Mouse (Mus musculus): Measurements from ENCODE around the gene Gm45837. TPM values are rescaled to one million over a fixed set of nuclear protein-coding genes. Genes with fewer than 3 reads are reported as not detected.
A peak's percentile ranks its signal among the peaks of the same experiment; 100 is the strongest.

Gm45837 gene
- total and polyA plus RNA-seq, 2 experiments from 2014 or later: not detected

DNA sequence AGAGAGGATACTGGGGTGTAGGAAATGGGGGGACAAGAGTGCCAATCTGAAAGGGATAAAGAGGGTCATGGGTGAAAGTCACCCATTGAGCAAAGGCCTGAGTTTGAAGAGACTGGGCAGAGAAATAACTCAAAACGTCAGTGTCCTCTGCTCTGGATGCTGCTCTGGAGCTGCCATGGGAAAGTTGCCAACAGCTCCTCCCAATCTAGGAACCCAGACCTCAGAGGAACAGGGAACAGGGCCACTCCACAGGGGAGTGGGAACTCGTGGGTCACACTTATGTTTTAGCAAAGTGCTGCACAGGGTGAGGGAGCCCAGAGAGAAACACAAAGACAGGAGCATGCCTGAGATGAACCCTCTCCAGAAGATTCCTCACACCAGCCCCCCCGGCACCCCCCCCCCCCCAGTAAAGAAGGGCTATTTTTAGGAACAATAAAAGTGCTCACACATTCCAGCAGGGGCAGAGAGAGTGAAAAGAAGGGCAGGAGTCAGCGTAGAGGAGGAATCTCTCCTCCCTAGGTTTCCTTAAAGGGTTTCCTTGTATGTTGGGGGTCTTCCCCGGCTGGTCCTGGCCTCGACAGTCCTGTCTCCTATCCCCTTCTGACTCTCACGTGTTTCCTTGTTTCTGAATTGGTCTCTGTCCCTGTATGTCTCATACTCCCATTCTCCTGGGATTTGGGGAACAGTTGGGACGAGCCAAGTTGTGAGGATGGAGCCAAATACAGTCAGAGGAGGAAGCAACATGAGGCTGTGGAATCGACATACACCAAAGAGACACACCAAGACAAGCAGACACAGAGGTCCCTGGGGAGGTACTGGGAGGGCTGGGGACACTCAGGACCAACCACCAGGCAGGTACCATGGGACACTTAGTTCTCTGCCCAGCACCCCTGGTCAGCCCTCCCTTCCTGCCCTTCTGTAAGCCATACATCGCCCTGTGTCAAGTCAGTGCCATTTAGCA is 62.2 kb downstream of the Gm45837 start:
- H3K4me1 ChIP-seq (ENCODE audit: insufficient read depth, low read length): no peaks in the 10 kb centered on the region
- H3K9me3 ChIP-seq (ENCODE audit: low read length): no peaks in the 10 kb centered on the region
- DNase-seq (ENCODE audit: low spot score): no peak
- no peaks in the 10 kb centered on the region for H3K36me3 ChIP-seq (ENCODE audit: insufficient read depth, low read length)
- H3K4me2 ChIP-seq (ENCODE audit: low read depth, low read length, poor library complexity, severe bottlenecking): no peak overlapping the region
- H3K4me3 ChIP-seq (ENCODE audit: low read depth, low read length): no peak overlapping the region
- no peaks in the 10 kb centered on the region for H3K27me3 ChIP-seq (ENCODE audit: insufficient read depth, low read length)
- WGBS: 70% methylated on average over 10 of the region's 10 CpGs
- TF ChIP-seq CTCF (IDR thresholded peaks at IDR 0.05): no peak
- H3K27ac ChIP-seq (ENCODE audit: low read depth, low read length): no peak overlapping the region
- H3K9ac ChIP-seq (replicated peaks; ENCODE audit: low read length, poor library complexity, severe bottlenecking): no peak overlapping the region
- ATAC-seq (ENCODE audit: low FRiP score): 0 out of 2 replicates have a peak, but pooled peaks have one; percentile 12

DNA sequence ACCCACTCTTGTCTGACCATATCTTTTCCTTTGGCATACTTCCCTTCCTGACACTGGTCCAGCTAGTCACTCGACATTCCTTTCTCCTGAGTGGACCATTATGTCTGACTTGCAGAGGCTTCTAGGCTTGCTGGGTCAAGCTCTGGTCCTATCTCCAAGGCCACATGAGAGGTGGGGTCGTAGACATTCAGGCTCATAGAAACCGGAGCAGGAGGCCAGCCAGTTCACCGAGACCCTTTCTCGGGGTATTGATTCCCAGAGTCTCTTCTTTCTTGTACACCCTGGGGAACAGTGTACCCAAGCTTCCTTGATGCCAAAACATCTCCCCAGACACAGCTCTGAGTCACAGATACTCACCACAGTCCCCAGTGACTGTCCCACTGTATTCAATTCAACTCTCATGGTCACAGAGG is 63.7 kb downstream of the Gm45837 start:
- Histone ChIP-seq H3K36me3 (ENCODE audit: insufficient read depth, low read length) (no peaks in the 10 kb centered on the region), H3K27me3 (ENCODE audit: insufficient read depth, low read length) (no peaks in the 10 kb centered on the region), H3K4me1 (ENCODE audit: insufficient read depth, low read length) (no peaks in the 10 kb centered on the region), H3K9ac (replicated peaks; ENCODE audit: low read length, poor library complexity, severe bottlenecking) (no peak overlapping the region), H3K4me2 (ENCODE audit: low read depth, low read length, poor library complexity, severe bottlenecking) (no peak overlapping the region), H3K27ac (ENCODE audit: low read depth, low read length) (no peak overlapping the region), H3K4me3 (ENCODE audit: low read depth, low read length) (no peak overlapping the region), H3K9me3 (ENCODE audit: low read length) (no peaks in the 10 kb centered on the region)
- WGBS: 94% methylated on average over 5 of the region's 5 CpGs
- TF ChIP-seq CTCF (IDR thresholded peaks at IDR 0.05): no peak
- ATAC-seq (ENCODE audit: low FRiP score) (no peak), DNase-seq (ENCODE audit: low spot score) (no peak)

DNA sequence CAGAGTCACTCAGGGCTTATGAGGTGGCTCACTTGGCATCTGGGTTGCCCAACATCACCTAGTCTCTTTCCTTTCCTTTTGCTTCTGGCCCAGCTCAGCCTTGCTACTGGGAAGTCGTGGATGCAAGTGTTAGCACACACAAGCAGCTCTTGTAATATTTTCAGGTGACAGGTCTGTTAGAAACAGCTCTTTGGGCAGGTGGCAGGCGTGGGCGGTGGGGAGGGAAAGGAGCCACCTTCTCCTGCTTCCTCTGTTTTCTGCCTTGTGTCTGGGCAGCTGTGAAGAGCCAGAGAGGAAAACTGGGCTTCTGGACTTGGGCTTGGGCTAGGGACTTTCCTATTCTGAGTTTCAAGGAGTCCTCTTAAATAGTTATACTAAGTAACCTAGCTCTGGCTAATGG is 65.3 kb downstream of the Gm45837 start:
- no peak for ATAC-seq (ENCODE audit: low FRiP score)
- Histone ChIP-seq H3K27ac (ENCODE audit: low read depth, low read length) (no peak overlapping the region), H3K4me1 (ENCODE audit: insufficient read depth, low read length) (no peaks in the 10 kb centered on the region), H3K4me3 (ENCODE audit: low read depth, low read length) (no peak overlapping the region), H3K9me3 (ENCODE audit: low read length) (no peaks in the 10 kb centered on the region), H3K4me2 (ENCODE audit: low read depth, low read length, poor library complexity, severe bottlenecking) (no peak overlapping the region), H3K9ac (replicated peaks; ENCODE audit: low read length, poor library complexity, severe bottlenecking) (no peak overlapping the region), H3K36me3 (ENCODE audit: insufficient read depth, low read length) (no peaks in the 10 kb centered on the region), H3K27me3 (ENCODE audit: insufficient read depth, low read length) (no peaks in the 10 kb centered on the region)
- no peak for TF ChIP-seq CTCF (IDR thresholded peaks at IDR 0.05)
- no peak for DNase-seq (ENCODE audit: low spot score)
- WGBS: 83% methylated on average over 3 of the region's 3 CpGs

DNA sequence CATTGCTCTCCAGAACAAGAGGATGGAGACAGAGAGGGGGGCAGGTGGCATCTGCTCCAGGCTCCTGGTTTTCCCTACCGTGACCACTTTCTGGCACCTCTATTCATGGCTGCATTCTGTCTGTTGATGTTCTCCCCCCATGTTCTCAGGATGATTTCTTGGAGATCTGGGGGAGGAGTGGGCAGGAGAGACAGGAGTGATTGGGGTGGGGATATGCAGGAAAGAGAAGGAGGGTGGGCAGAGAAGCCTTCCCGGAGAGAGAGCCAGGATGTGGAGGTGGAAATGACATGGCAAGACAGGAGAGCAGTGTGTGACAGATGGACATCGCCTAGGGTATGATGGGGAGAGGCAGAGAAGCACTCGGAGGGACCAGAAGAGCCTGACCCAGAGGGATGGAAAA is 65.8 kb downstream of the Gm45837 start:
- TF ChIP-seq CTCF (IDR thresholded peaks at IDR 0.05): no peak
- ATAC-seq (ENCODE audit: low FRiP score) (no peak), DNase-seq (ENCODE audit: low spot score) (no peak)
- H3K4me3 ChIP-seq (ENCODE audit: low read depth, low read length): no peak overlapping the region
- no peak overlapping the region for H3K27ac ChIP-seq (ENCODE audit: low read depth, low read length)
- H3K4me1 ChIP-seq (ENCODE audit: insufficient read depth, low read length): no peaks in the 10 kb centered on the region
- H3K4me2 ChIP-seq (ENCODE audit: low read depth, low read length, poor library complexity, severe bottlenecking): no peak overlapping the region
- H3K9me3 ChIP-seq (ENCODE audit: low read length): no peaks in the 10 kb centered on the region
- no peak overlapping the region for H3K9ac ChIP-seq (replicated peaks; ENCODE audit: low read length, poor library complexity, severe bottlenecking)
- H3K27me3 ChIP-seq (ENCODE audit: insufficient read depth, low read length): no peaks in the 10 kb centered on the region
- no peaks in the 10 kb centered on the region for H3K36me3 ChIP-seq (ENCODE audit: insufficient read depth, low read length)
- 78% methylated on average over 4 of the region's 4 CpGs for WGBS

DNA sequence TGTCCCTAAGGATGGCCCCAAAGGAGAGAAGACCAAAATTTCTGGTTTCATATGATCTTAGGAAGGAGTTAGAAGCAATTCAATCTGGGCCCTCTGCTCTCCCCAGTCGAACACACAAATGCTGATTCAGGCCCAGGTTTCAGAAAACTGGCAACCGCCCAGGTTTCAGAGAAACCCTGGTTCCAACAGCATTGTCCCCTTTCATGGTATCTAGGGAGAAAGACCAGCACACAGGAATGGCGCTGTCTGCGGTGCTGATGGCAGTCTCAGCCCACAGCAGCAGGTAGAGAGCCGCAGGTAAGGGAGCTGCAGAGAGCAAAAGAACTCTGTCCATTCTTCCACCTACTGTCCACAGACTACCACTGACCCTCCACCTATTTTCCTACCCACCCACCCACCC is 66.5 kb downstream of the Gm45837 start:
- Histone ChIP-seq H3K36me3 (ENCODE audit: insufficient read depth, low read length) (no peaks in the 10 kb centered on the region), H3K9me3 (ENCODE audit: low read length) (no peaks in the 10 kb centered on the region), H3K4me1 (ENCODE audit: insufficient read depth, low read length) (no peaks in the 10 kb centered on the region), H3K27me3 (ENCODE audit: insufficient read depth, low read length) (no peaks in the 10 kb centered on the region), H3K4me3 (ENCODE audit: low read depth, low read length) (no peak overlapping the region), H3K9ac (replicated peaks; ENCODE audit: low read length, poor library complexity, severe bottlenecking) (no peak overlapping the region), H3K4me2 (ENCODE audit: low read depth, low read length, poor library complexity, severe bottlenecking) (no peak overlapping the region), H3K27ac (ENCODE audit: low read depth, low read length) (no peak overlapping the region)
- ATAC-seq (ENCODE audit: low FRiP score) (no peak), DNase-seq (ENCODE audit: low spot score) (peak; percentile 29)
- TF ChIP-seq CTCF (IDR thresholded peaks at IDR 0.05): no peak
- WGBS: 55% methylated on average over 5 of the region's 5 CpGs

DNA sequence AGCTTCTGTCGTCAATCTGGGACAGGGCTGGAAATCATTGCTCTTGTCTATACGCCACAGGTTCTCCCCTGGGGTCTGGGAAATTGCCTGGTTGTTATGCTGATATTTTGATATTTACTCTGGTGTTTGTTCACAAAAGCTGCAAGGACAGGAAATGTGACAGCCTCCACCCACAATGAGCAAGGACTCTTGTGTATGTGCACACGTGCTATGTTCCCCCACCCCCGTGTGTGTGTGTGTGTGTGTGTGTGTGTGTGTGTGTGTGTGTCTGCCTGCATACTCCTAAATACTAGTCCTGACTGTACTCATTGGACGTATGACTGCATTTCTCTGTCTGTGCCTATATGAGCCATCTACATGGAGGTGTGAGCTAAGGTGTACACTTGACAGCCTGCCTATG is 67.4 kb downstream of the Gm45837 start:
- no peak for TF ChIP-seq CTCF (IDR thresholded peaks at IDR 0.05)
- no peak overlapping the region for H3K9ac ChIP-seq (replicated peaks; ENCODE audit: low read length, poor library complexity, severe bottlenecking)
- H3K4me2 ChIP-seq (ENCODE audit: low read depth, low read length, poor library complexity, severe bottlenecking): no peak overlapping the region
- H3K27me3 ChIP-seq (ENCODE audit: insufficient read depth, low read length): no peaks in the 10 kb centered on the region
- DNase-seq (ENCODE audit: low spot score): no peak
- no peak overlapping the region for H3K4me3 ChIP-seq (ENCODE audit: low read depth, low read length)
- H3K9me3 ChIP-seq (ENCODE audit: low read length): no peaks in the 10 kb centered on the region
- H3K36me3 ChIP-seq (ENCODE audit: insufficient read depth, low read length): no peaks in the 10 kb centered on the region
- 81% methylated on average over 5 of the region's 5 CpGs for WGBS
- no peak for ATAC-seq (ENCODE audit: low FRiP score)
- H3K27ac ChIP-seq (ENCODE audit: low read depth, low read length): no peak overlapping the region
- H3K4me1 ChIP-seq (ENCODE audit: insufficient read depth, low read length): no peaks in the 10 kb centered on the region
